Mouse (Mus musculus) monocyte, adult 2 months (primary cell): ENCODE data around the gene Pip4k2a.

Source experiments
- DNase-seq, 2 experiments: peaks; one replicate each; pipeline ENCODE4 v3.0.0; 2022; ENCODE audit warnings: low spot score in 2 of 2, low read depth in 1 of 2

The Pip4k2a gene

GRCm38 (mm10) chr2:18982581-18982980, 15.3 kb downstream of the Pip4k2a start:
- no peak for DNase-seq

- DNase-seq: no peak
These were observed 18.3 kb downstream of the Pip4k2a start for GRCm38 (mm10) chr2:18979675-18980074.

- DNase-seq: no peak
These were observed 18.9 kb downstream of the Pip4k2a start for GRCm38 (mm10) chr2:18979046-18979445.

GRCm38 (mm10) chr2:18977201-18977805, 20.6 kb downstream of the Pip4k2a start:
- DNase-seq: no peak

- DNase-seq: peak in 1 of 2 experiments; percentile 44
These were observed 21.8 kb downstream of the Pip4k2a start for GRCm38 (mm10) chr2:18976175-18976574.

- no peak for DNase-seq
These were observed 22.9 kb downstream of the Pip4k2a start for GRCm38 (mm10) chr2:18974882-18975645.

- DNase-seq: no peak
These were observed 26.4 kb downstream of the Pip4k2a start for GRCm38 (mm10) chr2:18971564-18971963.

GRCm38 (mm10) chr2:18970461-18970860, 27.5 kb downstream of the Pip4k2a start:
- no peak for DNase-seq

- no peak for DNase-seq
These were observed 28.8 kb downstream of the Pip4k2a start for GRCm38 (mm10) chr2:18969066-18969681.

GRCm38 (mm10) chr2:18967451-18968063, 30.4 kb downstream of the Pip4k2a start:
- no peak for DNase-seq

- DNase-seq: no peak
These were observed 31.4 kb downstream of the Pip4k2a start for GRCm38 (mm10) chr2:18966566-18966965.

- no peak for DNase-seq
These were observed 32.0 kb downstream of the Pip4k2a start for GRCm38 (mm10) chr2:18965950-18966349.

- no peak for DNase-seq
These were observed 32.8 kb downstream of the Pip4k2a start for GRCm38 (mm10) chr2:18965108-18965507.

GRCm38 (mm10) chr2:18963286-18964040, 34.5 kb downstream of the Pip4k2a start:
- DNase-seq: no peak

GRCm38 (mm10) chr2:18962502-18962901, 35.4 kb downstream of the Pip4k2a start:
- no peak for DNase-seq

- no peak for DNase-seq
These were observed 37.5 kb downstream of the Pip4k2a start for GRCm38 (mm10) chr2:18960376-18960973.

- DNase-seq: no peak
These were observed 38.4 kb downstream of the Pip4k2a start for GRCm38 (mm10) chr2:18959558-18959957.

GRCm38 (mm10) chr2:18959008-18959407, 38.9 kb downstream of the Pip4k2a start:
- DNase-seq: no peak

GRCm38 (mm10) chr2:18958501-18958900, 39.4 kb downstream of the Pip4k2a start:
- no peak for DNase-seq

GRCm38 (mm10) chr2:18958044-18958443, 39.9 kb downstream of the Pip4k2a start:
- no peak for DNase-seq

GRCm38 (mm10) chr2:18957459-18957858, 40.5 kb downstream of the Pip4k2a start:
- no peak for DNase-seq
